Mouse (Mus musculus): ENCODE measurements around the gene Vmn2r39.
"Not testable (repeated sequence)": the region's sequence is repeated elsewhere in the genome, so short reads cannot be mapped to it uniquely, and the experiment has no call there.

Vmn2r39 gene

GRCm38 (mm10) chr7:9030698-9031097 lies at the start of gene Vmn2r39:
Vmn2r39 (minus strand) TSS chr7:9030798.
- not testable (repeated sequence) for ATAC-seq (ENCODE audit: low TSS enrichment)

- not testable (repeated sequence) for ATAC-seq (ENCODE audit: low TSS enrichment)
Observed at GRCm38 (mm10) chr7:9065353-9065752, 34.8 kb upstream of the Vmn2r39 start.

Measured in frontal cortex, adult (tissue).